Mouse (Mus musculus) urinary bladder, adult 18-20 months (tissue): ENCODE results near the gene Sh2d2a.
A peak's percentile ranks its signal among the peaks of the same experiment; 100 is the strongest.
"Not testable (repeated sequence)": the region's sequence is repeated elsewhere in the genome, so short reads cannot be mapped to it uniquely, and the experiment has no call there.

Source experiments
- DNase-seq, 2 experiments: peaks; one replicate each; pipeline ENCODE4 v3.0.0; 2022; ENCODE audit warnings: low spot score in 2 of 2, mixed read lengths in 2 of 2

Sh2d2a gene

DNA sequence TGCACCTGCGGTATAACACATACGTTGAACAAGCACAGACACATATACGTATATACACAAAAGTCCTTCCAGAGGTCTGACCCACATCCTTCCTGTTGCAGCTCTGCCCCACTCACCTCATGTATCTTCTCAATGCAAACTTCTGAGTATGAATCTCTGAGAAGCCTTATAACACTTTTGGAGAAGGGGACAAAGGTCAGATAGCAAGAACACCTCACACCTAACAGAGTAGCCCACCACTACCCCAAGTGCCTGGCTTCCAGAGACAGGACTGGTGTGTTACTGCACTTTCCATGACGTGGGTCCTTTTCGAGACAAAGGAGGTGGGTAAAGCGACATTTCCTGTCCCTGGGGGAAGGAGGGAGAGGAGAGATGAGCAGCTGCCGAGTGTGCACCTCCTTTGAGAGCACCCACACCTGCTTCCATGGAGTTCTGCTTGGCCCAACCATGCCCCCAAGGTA, at the start of gene Sh2d2a:
Gene Sh2d2a, plus strand, starts transcription at position 106 of the 461 bp plus-strand sequence.
- DNase-seq, result no peak

- DNase-seq, result no peak
Measured at GRCm38 (mm10) chr3:87801681-87802080, 44.9 kb upstream of the Sh2d2a start.

DNA sequence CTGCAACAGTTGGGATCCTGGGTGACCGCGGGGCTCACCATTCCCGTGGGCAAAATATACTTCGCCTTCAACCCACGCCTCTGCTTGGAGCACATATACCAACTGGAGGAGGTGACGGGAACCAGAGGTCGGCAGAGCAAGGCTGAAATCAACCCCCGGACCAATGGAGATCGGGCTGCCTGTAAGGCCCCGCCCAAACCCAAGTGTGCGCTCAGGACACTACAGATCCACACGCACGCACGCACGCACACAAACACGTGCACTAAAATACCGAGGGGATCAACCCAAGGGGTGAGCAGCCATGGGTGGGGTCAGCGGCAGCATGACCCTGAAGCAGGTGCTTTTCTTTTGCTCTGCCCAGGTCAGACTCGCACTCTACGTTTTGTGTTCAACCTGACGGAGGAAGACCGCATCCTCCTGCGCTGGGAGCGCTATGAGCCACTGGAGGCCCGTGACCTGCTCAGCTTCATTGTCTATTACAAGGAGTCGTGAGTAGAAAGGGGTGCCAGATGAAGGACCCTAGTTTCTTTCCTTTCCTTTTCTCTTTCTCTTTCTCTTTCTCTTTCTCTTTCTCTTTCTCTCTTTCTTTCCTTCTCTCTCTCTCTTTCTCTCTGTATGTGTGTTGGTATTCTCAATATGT, 42.4 kb upstream of the Sh2d2a start:
- no peak for DNase-seq

GRCm38 (mm10) chr3:87809322-87809962, 37.1 kb upstream of the Sh2d2a start:
- no peak for DNase-seq

GRCm38 (mm10) chr3:87811297-87811696, 35.3 kb upstream of the Sh2d2a start:
- no peak for DNase-seq

DNA sequence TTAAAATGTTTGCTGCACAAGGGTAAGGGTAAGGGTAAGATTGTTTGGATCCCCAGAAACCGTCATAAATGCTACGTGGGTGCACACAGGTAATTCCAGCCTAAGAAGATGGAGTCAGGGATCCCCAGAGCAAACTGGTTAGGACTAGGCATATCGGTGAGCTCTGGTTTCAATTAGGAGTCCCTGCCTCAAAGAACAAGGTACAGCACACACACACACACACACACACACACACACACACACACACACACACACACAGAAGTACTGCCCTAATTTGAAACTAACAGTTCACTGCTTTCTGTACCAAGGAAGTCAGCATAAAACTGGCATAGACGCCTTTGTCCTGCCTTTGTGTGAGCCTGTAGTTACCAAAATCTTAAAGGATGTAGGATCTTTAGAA, 34.1 kb upstream of the Sh2d2a start:
- no peak for DNase-seq

- DNase-seq, result no peak
Measured at GRCm38 (mm10) chr3:87812873-87813272, 33.7 kb upstream of the Sh2d2a start.

GRCm38 (mm10) chr3:87816166-87816565, 30.4 kb upstream of the Sh2d2a start:
- no peak for DNase-seq

DNA sequence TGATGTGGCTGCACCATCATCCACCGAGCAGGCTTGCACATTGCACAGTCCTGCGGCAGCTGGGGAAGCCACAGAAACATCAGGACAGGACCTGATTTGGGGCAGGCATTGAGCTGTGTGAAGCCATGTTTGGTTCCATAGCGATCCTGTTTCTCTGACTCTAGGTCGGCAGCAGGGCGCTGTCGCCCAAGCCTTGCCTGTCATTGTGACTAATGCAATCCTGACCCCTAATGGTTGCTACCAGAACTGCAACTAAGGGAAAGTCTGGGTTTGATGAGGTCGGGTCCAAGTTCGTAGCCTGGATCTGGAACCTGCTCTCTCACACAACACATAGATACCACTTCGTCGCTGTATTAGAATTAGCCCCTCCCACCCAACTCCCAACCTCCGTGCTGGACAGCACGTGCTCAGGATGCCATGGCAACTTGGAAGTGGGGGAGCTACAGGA, 29.9 kb upstream of the Sh2d2a start:
- peak; percentile 42 to 54 for DNase-seq

GRCm38 (mm10) chr3:87818226-87818625, 28.3 kb upstream of the Sh2d2a start:
- DNase-seq, result no peak

DNA sequence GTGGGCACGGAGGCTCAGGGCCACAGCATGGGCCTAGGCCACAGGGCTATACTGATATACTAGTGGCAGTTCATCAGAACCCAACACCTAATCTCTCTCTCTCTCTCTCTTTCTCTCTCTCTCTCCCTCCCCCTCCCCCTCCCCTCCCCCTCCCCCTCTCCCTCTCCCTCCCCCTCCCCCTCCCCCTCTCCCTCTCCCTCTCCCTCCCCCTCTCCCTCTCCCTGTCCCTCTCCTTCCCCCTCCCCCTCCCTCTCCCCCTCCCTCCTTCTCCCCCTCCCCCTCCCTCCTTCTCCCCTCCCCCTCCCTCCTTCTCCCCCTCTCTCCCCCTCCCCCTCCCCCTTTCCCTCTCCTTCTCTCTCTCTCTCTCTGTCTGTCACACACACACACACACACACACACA, 22.3 kb upstream of the Sh2d2a start, which contains the start of gene Pear1:
Gene Pear1, minus strand, starts transcription at position 101 of the 400 bp plus-strand sequence.
- not testable (repeated sequence) for DNase-seq

DNA sequence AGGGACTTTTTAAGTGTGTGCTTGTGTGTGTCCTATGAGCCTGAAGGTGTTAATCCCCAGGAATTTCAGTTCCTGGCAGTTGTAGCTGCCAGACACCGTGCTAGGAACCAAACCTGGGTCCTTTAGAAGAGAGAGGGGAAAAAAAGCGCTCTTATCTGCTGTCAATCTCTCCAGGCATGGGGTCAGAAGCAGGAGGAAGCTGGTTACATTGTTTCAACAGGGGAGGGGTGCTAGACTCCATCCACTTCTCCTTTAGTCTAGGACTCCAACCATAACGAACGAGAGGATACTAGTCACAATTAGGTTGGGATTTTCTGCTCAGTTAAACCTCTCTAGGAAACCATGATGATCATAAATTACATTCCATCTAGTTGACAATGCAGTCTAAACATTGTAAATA, 18.1 kb upstream of the Sh2d2a start:
- no peak for DNase-seq

- no peak for DNase-seq
Measured at GRCm38 (mm10) chr3:87829025-87829424, 17.5 kb upstream of the Sh2d2a start.

GRCm38 (mm10) chr3:87832109-87832859, 14.3 kb upstream of the Sh2d2a start:
- DNase-seq, result no peak

DNA sequence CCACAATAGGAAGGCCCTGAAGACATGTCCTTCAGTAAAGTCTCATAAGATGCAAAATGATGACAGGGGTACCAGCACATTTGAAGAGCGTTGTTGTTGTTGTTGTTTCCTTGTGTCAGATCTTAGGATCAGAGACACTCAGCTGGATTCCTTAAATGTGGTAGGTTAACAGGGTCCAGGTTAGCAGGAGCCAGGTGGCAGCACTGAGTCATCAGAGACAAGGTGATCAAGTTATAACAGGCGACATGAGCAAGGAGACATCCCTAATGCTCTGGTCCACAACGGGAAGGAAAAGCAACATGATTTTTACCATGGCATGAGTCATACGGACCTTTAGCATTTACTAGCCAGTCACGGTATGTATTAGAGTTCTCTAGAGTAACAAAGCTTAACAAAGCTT, 13.1 kb upstream of the Sh2d2a start:
- DNase-seq, result no peak

- DNase-seq, result peak; percentile 43 to 71
Measured at GRCm38 (mm10) chr3:87838622-87839021, 7.9 kb upstream of the Sh2d2a start.

- DNase-seq, result no peak
Measured at GRCm38 (mm10) chr3:87840858-87841257, 5.7 kb upstream of the Sh2d2a start.

- DNase-seq, result no peak
Measured at GRCm38 (mm10) chr3:87844981-87845380, 1.6 kb upstream of the Sh2d2a start.

DNA sequence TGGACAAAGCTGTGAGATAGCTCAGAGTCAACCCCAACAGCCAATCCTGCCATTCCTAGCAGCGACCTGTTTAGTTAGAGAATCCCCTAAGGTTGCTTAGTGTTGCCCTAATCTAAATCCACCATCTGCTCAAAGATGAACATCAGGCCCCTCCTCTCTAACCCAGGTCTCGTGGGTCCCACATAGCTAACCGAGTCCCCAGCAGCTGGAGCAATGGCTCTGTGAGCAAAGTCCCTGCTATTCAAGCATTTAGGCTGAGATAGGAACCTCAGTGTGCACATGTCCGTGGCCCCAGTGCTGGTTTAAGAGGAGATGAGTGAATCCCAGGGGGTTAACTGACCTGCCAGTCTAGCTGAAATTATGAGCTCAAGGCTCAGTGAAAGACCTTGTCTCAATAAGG, 369 bp upstream of the Sh2d2a start:
- no peak for DNase-seq

DNA sequence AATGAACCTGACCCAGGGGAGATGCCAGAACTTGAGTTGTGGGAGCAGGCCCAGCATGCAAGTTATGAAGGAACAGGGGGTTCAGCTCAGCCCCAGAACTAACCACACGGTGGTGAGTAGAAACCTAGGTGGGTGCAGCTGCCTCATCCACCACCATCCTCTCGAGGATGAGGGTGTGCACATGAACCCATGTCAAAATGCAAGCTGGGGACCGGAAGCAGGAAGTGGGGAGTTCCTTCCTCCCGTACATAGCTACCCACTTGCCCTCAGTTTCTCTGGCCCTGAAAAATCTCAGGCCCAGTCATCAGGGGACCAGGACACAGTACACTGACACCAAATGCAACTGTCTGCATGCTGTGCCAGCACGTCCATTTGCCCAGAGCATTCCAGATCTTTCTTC, 1.1 kb downstream of the Sh2d2a start:
- DNase-seq, result no peak

- DNase-seq, result no peak
Measured at GRCm38 (mm10) chr3:87849117-87849516, 2.6 kb downstream of the Sh2d2a start.

DNA sequence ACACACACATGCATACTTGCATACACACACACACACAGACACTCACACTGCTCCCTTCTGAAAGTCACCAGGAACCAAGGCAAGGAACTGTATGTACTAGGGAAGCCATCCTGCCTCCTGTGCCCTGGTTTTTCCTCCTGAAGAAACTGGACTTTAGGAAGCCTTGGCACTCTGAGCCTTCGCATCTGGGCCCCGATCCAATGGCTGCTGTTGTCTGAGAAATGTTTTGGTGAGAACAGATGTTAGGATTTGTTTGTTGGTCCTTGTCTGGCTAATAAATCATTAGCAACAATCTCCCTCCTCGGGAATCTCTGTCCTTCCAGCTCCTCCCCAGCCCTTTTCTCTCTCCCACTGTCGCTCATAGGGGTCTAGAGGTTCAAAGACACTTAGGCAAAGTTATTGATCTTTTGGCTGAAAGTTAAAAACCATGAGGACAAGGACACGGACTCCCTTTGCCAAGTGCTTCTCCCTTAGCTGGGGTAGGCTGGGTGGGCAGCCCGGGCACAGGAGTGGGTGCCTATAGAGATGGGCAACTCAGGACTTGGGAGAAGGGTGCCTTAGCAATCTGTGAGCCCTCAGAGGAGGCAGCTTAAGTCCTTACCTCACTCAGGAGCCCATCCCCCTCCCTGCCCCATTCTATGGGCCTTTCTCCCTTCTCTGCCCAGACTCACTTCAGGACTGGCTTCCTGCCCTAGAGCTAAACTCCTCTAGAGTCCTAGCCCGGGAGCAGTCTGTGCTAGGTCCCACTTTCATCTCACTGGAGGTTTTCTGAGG, 8.4 kb downstream of the Sh2d2a start:
- DNase-seq, result no peak
